Mouse (Mus musculus) liver, embryonic 14.5 days (tissue): ENCODE data around the gene Ston2.

Experiments used
- CTCF ChIP-seq: IDR thresholded peaks from 2 replicates; pipeline ENCODE4 v1.5.1; 2016; ENCODE audit warnings: antibody characterized with exemption, low read depth, control low read depth
- EP300 ChIP-seq: IDR thresholded peaks from 2 replicates; pipeline ENCODE4 v1.6.1; 2016; ENCODE audit warnings: antibody characterized with exemption, low read depth

- no peak for TF ChIP-seq CTCF
- no peak for TF ChIP-seq EP300
Measured at GRCm38 (mm10) chr12:91719134-91719533, 69.1 kb downstream of the Ston2 start.
